Mouse (Mus musculus) heart, embryonic 15.5 days (tissue): ENCODE results near the gene Prcc. TPM values are rescaled to one million over a fixed set of nuclear protein-coding genes. Genes with fewer than 3 reads are reported as not detected.

Experiments
- ATAC-seq: fragments of 200-750 bp; cut with Nextera tagmentation; replicated peaks from 2 replicates; pipeline ENCODE4 v1.8.0; 2017; ENCODE audit warnings: low read depth, moderate TSS enrichment; ENCODE audit not compliant: insufficient number of reproducible peaks, insufficient read depth, low FRiP score
- H3K27ac ChIP-seq: fragments of 300-500 bp; sonication (generic); 2 replicates; pipeline ENCODE4 v1.5.1; 2015; ENCODE audit warnings: mild to moderate bottlenecking, inconsistent platforms
- H3K27me3 ChIP-seq: fragments of 300-500 bp; sonication (generic); 2 replicates; pipeline ENCODE4 v1.6.1; 2015; ENCODE audit warnings: inconsistent platforms
- H3K36me3 ChIP-seq: fragments of 300-500 bp; sonication (generic); 2 replicates; pipeline ENCODE4 v1.6.1; 2015; ENCODE audit warnings: mild to moderate bottlenecking, inconsistent platforms
- H3K4me1 ChIP-seq: fragments of 300-500 bp; sonication (generic); replicated peaks from 2 replicates; pipeline ENCODE4 v1.6.1; 2015; ENCODE audit warnings: inconsistent platforms
- H3K4me2 ChIP-seq: fragments of 300-500 bp; sonication (generic); 2 replicates; pipeline ENCODE4 v1.6.1; 2015; ENCODE audit warnings: inconsistent platforms, mild to moderate bottlenecking, moderate library complexity
- H3K4me3 ChIP-seq: fragments of 300-500 bp; sonication (generic); 2 replicates; pipeline ENCODE4 v1.5.1; 2015; ENCODE audit warnings: mild to moderate bottlenecking, inconsistent platforms
- H3K9ac ChIP-seq: fragments of 300-500 bp; sonication (generic); 2 replicates; pipeline ENCODE4 v1.6.1; 2015; ENCODE audit warnings: mild to moderate bottlenecking, inconsistent platforms
- H3K9me3 ChIP-seq: fragments of 300-500 bp; sonication (generic); replicated peaks from 2 replicates; pipeline ENCODE4 v1.6.1; 2016; ENCODE audit warnings: inconsistent platforms
- WGBS: fragments of 180-500 bp; shearing (Covaris S2); methylation state at CpG from one replicate; pipeline ENCODE4 v1.1.7; 2015; ENCODE audit warnings: mixed read lengths; 5-methylcytosine and 5-hydroxymethylcytosine counted together
- polyA plus RNA-seq: library from polyadenylated mRNA; unstranded; fragments of >200 nt; fragmentation: Nextera tagmentation; extraction: Ambion mirVana; gene quantifications from 2 replicates; pipeline ENCODE4 v1.2.1, GENCODE M21; 2015

Prcc gene
- polyA plus RNA-seq, 1 experiment from 2014 or later = 11.3 TPM

DNA sequence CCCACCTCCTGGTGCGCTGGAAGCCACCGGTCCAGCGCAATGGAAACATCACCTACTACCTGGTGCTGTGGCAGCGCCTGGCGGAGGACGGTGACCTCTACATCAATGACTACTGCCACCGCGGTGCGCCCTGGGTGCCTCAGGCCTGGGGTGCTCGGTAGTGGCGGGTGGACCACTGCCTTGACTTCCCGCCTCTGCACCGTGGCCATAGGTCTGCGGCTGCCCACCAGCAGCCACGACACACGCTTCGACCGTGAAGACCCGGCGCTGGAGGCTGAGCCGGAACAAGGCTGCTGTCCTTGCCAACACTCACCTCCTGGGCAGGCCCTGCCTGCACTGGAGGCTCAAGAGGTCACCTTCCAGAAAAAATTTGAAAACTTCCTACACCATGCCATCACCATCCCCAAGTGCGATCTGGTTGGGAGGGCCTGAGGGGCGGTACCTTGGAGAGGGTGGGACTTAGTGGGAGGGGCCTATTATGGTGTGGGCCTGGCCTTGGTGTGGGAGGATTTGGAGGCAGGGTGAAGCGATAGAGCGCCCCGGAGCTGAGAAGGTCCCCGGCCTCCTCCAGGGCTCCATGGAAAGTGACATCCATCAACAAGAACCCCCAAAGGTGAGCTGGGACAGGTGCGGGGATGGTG is 76.0 kb downstream of the Prcc start:
- H3K4me3 ChIP-seq = no peak overlapping the region
- no peaks in the 10 kb centered on the region for H3K36me3 ChIP-seq
- H3K9me3 ChIP-seq = no peaks in the 10 kb centered on the region
- WGBS = 6% methylated on average over 28 of the region's 28 CpGs
- no peak overlapping the region for H3K9ac ChIP-seq
- H3K4me1 ChIP-seq = peaks cover 9% of the 10 kb centered on the region
- no peak overlapping the region for H3K27ac ChIP-seq
- ATAC-seq = peak; percentile 47; the same call in 1 of the 2 replicates
- H3K27me3 ChIP-seq = peaks cover 89% of the 10 kb centered on the region
- peak overlapping the region; percentile 35 for H3K4me2 ChIP-seq

Other genes starting within 250 kb of the Prcc start
- 0.29 and 0.70 TPM in 2 replicates for gene Lrrc71, start 137.0 kb downstream of the Prcc start, polyA plus RNA-seq
- gene Ntrk1, start 90.4 kb downstream of the Prcc start, polyA plus RNA-seq = 0.40 and 4.9 TPM in 2 replicates
- gene Insrr, start 88.7 kb downstream of the Prcc start, polyA plus RNA-seq = 0.08 and 0.11 TPM in 2 replicates
- gene Pear1, start 61.3 kb downstream of the Prcc start, polyA plus RNA-seq = 17.4 and 25.4 TPM in 2 replicates
- gene Sh2d2a, start 38.9 kb downstream of the Prcc start, polyA plus RNA-seq = 0.37 and 3.8 TPM in 2 replicates
- 134 and 161 TPM in 2 replicates for gene Hdgf, start 20.7 kb upstream of the Prcc start, polyA plus RNA-seq
- 59.2 and 60.6 TPM in 2 replicates for gene Mrpl24, start 33.9 kb upstream of the Prcc start, polyA plus RNA-seq
- gene Isg20l2, start 44.7 kb upstream of the Prcc start, polyA plus RNA-seq = 23.9 and 33.3 TPM in 2 replicates
- 12.2 and 17.4 TPM in 2 replicates for gene Rrnad1, start 45.1 kb upstream of the Prcc start, polyA plus RNA-seq
- 4.1 and 20.1 TPM in 2 replicates for gene Crabp2, start 63.1 kb upstream of the Prcc start, polyA plus RNA-seq
- gene Nes, start 85.5 kb upstream of the Prcc start, polyA plus RNA-seq = 14.8 and 16.1 TPM in 2 replicates
- gene Bcan, start 114.6 kb upstream of the Prcc start, polyA plus RNA-seq = 0.24 and 0.34 TPM in 2 replicates
- 0.15 TPM in 1 of 2 replicates, not detected in the other for gene Hapln2, start 142.0 kb upstream of the Prcc start, polyA plus RNA-seq
- gene Gpatch4, start 157.5 kb upstream of the Prcc start, polyA plus RNA-seq = 15.4 and 20.6 TPM in 2 replicates
- 137 and 155 TPM in 2 replicates for gene Naxe, start 172.9 kb upstream of the Prcc start, polyA plus RNA-seq
- gene Ttc24, start 192.7 kb upstream of the Prcc start, polyA plus RNA-seq = 0.32 TPM in 1 of 2 replicates, not detected in the other
- 21.1 and 25.1 TPM in 2 replicates for gene Iqgap3, start 196.4 kb upstream of the Prcc start, polyA plus RNA-seq